Mouse (Mus musculus) heart, adult 2 months (tissue): Measurements from ENCODE around the gene Tab2.

Experiments
- CTCF ChIP-seq: fragments of 200-600 bp; IDR thresholded peaks from 2 replicates; pipeline ENCODE4 v1.8.1; 2022; ENCODE audit warnings: antibody characterized with exemption, mild to moderate bottlenecking, moderate library complexity
- POLR2A ChIP-seq: fragments of 200-500 bp; IDR thresholded peaks from 2 replicates; pipeline ENCODE4 v1.6.1; 2011; ENCODE audit warnings: mild to moderate bottlenecking, low read depth, low read length, control low read depth; ENCODE audit not compliant: insufficient read depth

- no peak for TF ChIP-seq CTCF
- TF ChIP-seq POLR2A: no peak
Observed at GRCm38 (mm10) chr10:7861259-7861936, 94.6 kb downstream of the Tab2 start.
